Mouse (Mus musculus) neutrophil, adult 5-6 weeks (primary cell): ENCODE data around the gene Cops9. TPM values are rescaled to one million over a fixed set of nuclear protein-coding genes. Genes with fewer than 3 reads are reported as not detected.
A peak's percentile ranks its signal among the peaks of the same experiment; 100 is the strongest.

Source experiments
- ATAC-seq: fragments of 151-379, 151-347 bp; 2 replicates; pipeline ENCODE4 v1.8.0; 2017; ENCODE audit warnings: mild to moderate bottlenecking, moderate TSS enrichment; ENCODE audit not compliant: insufficient number of reproducible peaks, poor library complexity, low FRiP score, severe bottlenecking; ENCODE audit errors: extremely low read depth
- total RNA-seq: library from RNA; stranded (forward); fragments of 200-1000 nt; gene quantifications from 2 replicates; pipeline ENCODE4 v1.2.3, GENCODE M21; 2017

Cops9 gene
- total RNA-seq, 1 experiment from 2014 or later, result 37.0 TPM

DNA sequence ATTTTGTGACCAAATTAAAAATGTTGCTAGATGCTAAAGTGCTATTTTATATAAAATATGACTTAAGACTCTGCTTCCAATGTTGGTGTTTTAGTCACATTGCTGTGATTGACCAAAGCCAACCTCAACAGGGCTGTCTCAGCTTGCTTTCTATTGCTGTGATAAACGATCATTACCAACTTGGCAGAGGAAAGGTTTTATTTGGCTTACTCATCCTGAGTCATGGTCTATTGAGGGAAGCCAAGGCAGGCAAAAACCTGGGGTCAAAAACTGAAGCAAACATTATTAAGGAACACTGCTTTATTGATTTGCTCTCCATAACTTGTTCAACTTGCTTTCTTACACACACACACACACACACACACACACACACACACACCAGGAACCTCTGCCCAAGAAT lies 25.7 kb downstream of the Cops9 start:
- ATAC-seq, result no peak

- ATAC-seq, result no peak
Observed at GRCm38 (mm10) chr1:92614516-92614915, 27.3 kb downstream of the Cops9 start.

DNA sequence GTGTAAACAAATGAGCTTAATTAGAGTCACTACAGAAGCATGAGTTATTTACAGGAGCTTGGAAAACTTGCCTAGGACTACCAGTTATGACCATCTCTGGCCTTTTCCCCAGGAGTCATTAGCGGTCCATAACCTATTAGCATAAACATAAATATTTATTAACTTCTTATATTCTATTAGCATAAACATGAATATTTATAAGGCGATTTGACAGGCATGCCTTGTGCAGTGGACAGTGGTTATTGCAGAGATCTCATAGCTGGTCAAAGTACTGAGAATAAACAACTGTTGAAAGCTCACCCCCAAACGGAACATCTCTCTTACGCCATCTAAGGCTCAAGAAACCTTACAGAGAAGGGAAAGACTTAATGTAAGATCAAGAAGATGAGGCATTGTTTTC lies 28.6 kb downstream of the Cops9 start:
- no peak for ATAC-seq

GRCm38 (mm10) chr1:92611008-92611407 lies 30.8 kb downstream of the Cops9 start:
- ATAC-seq, result peak; percentile 44; the same call in 1 of the 2 replicates

- no peak for ATAC-seq
Observed at GRCm38 (mm10) chr1:92607711-92608110, 34.1 kb downstream of the Cops9 start.

DNA sequence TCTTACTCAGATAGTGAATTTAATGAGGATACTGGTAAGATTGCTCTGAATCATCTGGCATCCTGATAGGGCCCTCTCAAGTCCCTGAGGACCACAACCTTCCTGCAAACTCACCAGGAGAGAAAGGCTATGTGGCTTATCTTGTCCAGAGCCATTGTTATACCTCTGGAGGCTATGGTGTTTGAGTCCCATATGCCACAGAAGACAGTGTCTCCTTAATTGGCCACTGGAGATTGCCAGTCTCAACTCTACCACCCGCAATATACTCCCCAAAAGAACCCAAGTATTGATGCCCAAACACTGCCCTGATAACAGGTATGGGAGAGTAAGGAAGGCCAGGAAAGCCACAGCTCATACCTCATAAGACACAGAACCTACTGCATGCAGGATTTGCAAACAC lies 36.3 kb downstream of the Cops9 start, which contains the start of gene Olfr1410:
TSS of gene Olfr1410 (plus strand) at position 301 of the 400 bp plus-strand sequence.
- no peak for ATAC-seq

- no peak for ATAC-seq
Observed at GRCm38 (mm10) chr1:92596019-92596418, 45.8 kb downstream of the Cops9 start.

- ATAC-seq, result no peak
Observed at GRCm38 (mm10) chr1:92594111-92594510, 47.7 kb downstream of the Cops9 start, which contains the start of gene Olfr1411. Gene Olfr1411 (plus strand): TSS chr1:92594411.

Other genes with a start within 250 kb of the Cops9 start
- 55.4 and 71.5 TPM in 2 replicates for gene Ndufa10, start 168.1 kb downstream of the Cops9 start, total RNA-seq
- 0.12 TPM in 1 of 2 replicates, not detected in the other for gene Olfr1416, start 156.9 kb downstream of the Cops9 start, total RNA-seq
- gene Olfr1415, start 145.9 kb downstream of the Cops9 start, total RNA-seq, result not detected in 2 replicates
- not detected in 2 replicates for gene Olfr1414, start 123.3 kb downstream of the Cops9 start, total RNA-seq
- gene Olfr1413, start 70.7 kb downstream of the Cops9 start, total RNA-seq, result not detected in 2 replicates
- not detected in 2 replicates for gene Olfr1412, start 56.2 kb downstream of the Cops9 start, total RNA-seq
- not detected in 2 replicates for gene Olfr1411, start 47.6 kb downstream of the Cops9 start, total RNA-seq
- not detected in 2 replicates for gene Olfr1410, start 36.2 kb downstream of the Cops9 start, total RNA-seq
- 0.12 TPM in 1 of 2 replicates, not detected in the other for gene Olfr12, start 24.2 kb downstream of the Cops9 start, total RNA-seq
- gene Otos, start 6.9 kb upstream of the Cops9 start, total RNA-seq, result not detected in 2 replicates
- 2.7 and 3.0 TPM in 2 replicates for gene Gpc1, start 189.7 kb upstream of the Cops9 start, total RNA-seq